Mouse (Mus musculus): ENCODE results near the gene Epha10.

- TF ChIP-seq CTCF (conservative IDR thresholded peaks at IDR 0.05; ENCODE audit: insufficient read depth, insufficient read length, low read depth, low read length): no peak
- no peak for TF ChIP-seq POLR2A (IDR thresholded peaks at IDR 0.05; ENCODE audit: low read depth, low read length)
Observed at GRCm38 (mm10) chr4:124964912-124965599, 84.4 kb downstream of the Epha10 start.

All from kidney, adult 2 months (tissue).